Mouse (Mus musculus) midbrain, postnatal 0 days (tissue): ENCODE data around the gene Tnc. TPM values are rescaled to one million over a fixed set of nuclear protein-coding genes. Genes with fewer than 3 reads are reported as not detected.

Experiments used
- ATAC-seq: fragments of 200-750 bp; cut with Nextera tagmentation; 2 replicates; pipeline ENCODE4 v1.8.0; 2017; ENCODE audit warnings: moderate number of reproducible peaks, mild to moderate bottlenecking, moderate TSS enrichment, moderate library complexity; ENCODE audit not compliant: low FRiP score
- DNase-seq: peaks from one replicate; pipeline ENCODE4 v3.0.0-alpha.2; 2015; ENCODE audit warnings: low spot score
- H3K27ac ChIP-seq: fragments of 300-500 bp; sonication (generic); 2 replicates; pipeline ENCODE4 v1.5.1; 2014; ENCODE audit warnings: low read depth, mild to moderate bottlenecking, low read length, mixed read lengths
- H3K27me3 ChIP-seq: fragments of 300-500 bp; sonication (generic); 2 replicates; pipeline ENCODE4 v1.6.1; 2014; ENCODE audit warnings: low read length, control low read depth, mixed read lengths; ENCODE audit not compliant: insufficient read depth
- H3K36me3 ChIP-seq: fragments of 300-500 bp; sonication (generic); 2 replicates; pipeline ENCODE4 v1.6.1; 2014; ENCODE audit warnings: low read length, control low read depth, mixed read lengths; ENCODE audit not compliant: insufficient read depth
- H3K4me1 ChIP-seq: fragments of 300-500 bp; sonication (generic); 2 replicates; pipeline ENCODE4 v1.6.1; 2014; ENCODE audit warnings: mild to moderate bottlenecking, control low read depth, antibody characterized with exemption, low read length, mixed read lengths; ENCODE audit not compliant: insufficient read depth
- H3K4me2 ChIP-seq: fragments of 300-500 bp; sonication (generic); 2 replicates; pipeline ENCODE4 v1.6.1; 2014; ENCODE audit warnings: low read depth, mild to moderate bottlenecking, low read length, mixed read lengths; ENCODE audit not compliant: poor library complexity, severe bottlenecking
- H3K4me3 ChIP-seq: fragments of 300-500 bp; sonication (generic); 2 replicates; pipeline ENCODE4 v1.5.1; 2014; ENCODE audit warnings: low read depth, mild to moderate bottlenecking, low read length, moderate library complexity
- H3K9ac ChIP-seq: fragments of 300-500 bp; sonication (generic); replicated peaks from 2 replicates; pipeline ENCODE4 v1.6.1; 2014; ENCODE audit warnings: mild to moderate bottlenecking, low read length, moderate library complexity, mixed read lengths; ENCODE audit not compliant: poor library complexity, severe bottlenecking
- H3K9me3 ChIP-seq: fragments of 300-500 bp; sonication (generic); 2 replicates; pipeline ENCODE4 v1.6.1; 2016; ENCODE audit warnings: low read length, control low read depth
- CTCF ChIP-seq: IDR thresholded peaks from 2 replicates; pipeline ENCODE4 v1.5.1; 2016; ENCODE audit warnings: antibody characterized with exemption, mild to moderate bottlenecking
- WGBS: fragments of 180-500 bp; shearing (Covaris S2); extraction: QIAGEN DNeasy Blood & Tissue Kit; methylation state at CpG from one replicate; pipeline ENCODE4 v1.1.7; 2014; 5-methylcytosine and 5-hydroxymethylcytosine counted together
- polyA plus RNA-seq: library from polyadenylated mRNA; unstranded; fragments of >200 nt; fragmentation: Nextera tagmentation; extraction: Ambion mirVana; gene quantifications from 2 replicates; pipeline ENCODE4 v1.2.1, GENCODE M21; 2015
- total RNA-seq: library from RNA; depleted of rRNA; stranded (reverse); fragments of >200 nt; gene quantifications from 2 replicates; pipeline ENCODE4 v1.2.3, GENCODE M21; 2014; rRNA removed

Gene Tnc
- total and polyA plus RNA-seq, 2 experiments from 2014 or later, result 38.2 to 167 TPM

DNA sequence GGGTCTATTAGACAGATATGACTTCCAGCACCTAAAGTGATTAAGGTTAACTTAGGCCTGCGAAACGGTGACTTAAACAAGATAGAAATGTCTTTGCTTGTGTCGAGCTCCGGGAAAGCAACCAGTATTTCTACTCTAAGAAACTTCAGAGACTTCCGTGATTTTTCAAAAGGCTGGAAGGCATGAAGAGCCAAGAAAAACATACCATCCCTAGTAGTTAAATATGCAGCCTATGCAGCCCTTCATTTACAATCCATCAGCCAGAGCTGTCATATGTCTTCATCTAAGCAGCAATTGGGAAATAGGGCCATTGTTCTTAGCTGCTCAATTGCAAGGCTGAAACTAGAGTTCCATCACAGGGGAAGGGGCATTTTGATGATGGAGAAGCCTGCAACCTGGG, 129.6 kb downstream of the Tnc start:
- no peak for DNase-seq

DNA sequence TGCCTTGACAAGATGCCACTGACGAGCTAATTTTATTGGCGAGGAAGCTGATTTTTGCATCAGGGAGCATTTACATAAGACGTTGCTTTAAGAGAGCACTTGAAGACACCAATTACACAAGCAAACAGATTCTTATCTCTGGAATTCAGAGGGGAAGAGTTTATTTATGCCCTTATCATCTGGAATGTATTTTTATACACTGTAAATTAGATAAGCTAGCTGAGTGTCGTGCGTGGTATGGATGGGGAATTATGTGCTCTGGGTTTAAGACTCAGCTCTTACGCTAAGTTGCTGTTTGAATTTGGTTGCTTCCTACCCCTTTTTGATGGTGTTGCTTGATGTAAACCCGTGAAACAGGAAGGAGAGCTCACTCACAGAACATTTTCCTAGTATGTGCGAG, 130.1 kb downstream of the Tnc start:
- 0 out of 2 replicates have a peak, but pooled peaks cover 4% of the 10 kb centered on the region for H3K4me1 ChIP-seq
- H3K9me3 ChIP-seq, result no peaks in the 10 kb centered on the region
- H3K9ac ChIP-seq, result no peak overlapping the region
- no peak overlapping the region for H3K4me3 ChIP-seq
- WGBS, result 71% methylated on average over 8 of the region's 8 CpGs
- DNase-seq, result no peak
- no peak for TF ChIP-seq CTCF
- no peaks in the 10 kb centered on the region for H3K36me3 ChIP-seq
- no peaks in the 10 kb centered on the region for H3K27me3 ChIP-seq
- H3K4me2 ChIP-seq, result no peak overlapping the region
- no peak overlapping the region for H3K27ac ChIP-seq
- no peak for ATAC-seq

More for the DNA sequence above, 129.6 kb downstream of the Tnc start:
- Histone ChIP-seq H3K9me3 (no peaks in the 10 kb centered on the region), H3K9ac (no peak overlapping the region), H3K4me3 (no peak overlapping the region), H3K27ac (no peak overlapping the region), H3K27me3 (no peaks in the 10 kb centered on the region), H3K36me3 (no peaks in the 10 kb centered on the region), H3K4me1 (0 out of 2 replicates have a peak, but pooled peaks cover 4% of the 10 kb centered on the region), H3K4me2 (no peak overlapping the region)
- no peak for ATAC-seq
- WGBS, result 77% methylated on average over 5 of the region's 5 CpGs
- TF ChIP-seq CTCF, result no peak

DNA sequence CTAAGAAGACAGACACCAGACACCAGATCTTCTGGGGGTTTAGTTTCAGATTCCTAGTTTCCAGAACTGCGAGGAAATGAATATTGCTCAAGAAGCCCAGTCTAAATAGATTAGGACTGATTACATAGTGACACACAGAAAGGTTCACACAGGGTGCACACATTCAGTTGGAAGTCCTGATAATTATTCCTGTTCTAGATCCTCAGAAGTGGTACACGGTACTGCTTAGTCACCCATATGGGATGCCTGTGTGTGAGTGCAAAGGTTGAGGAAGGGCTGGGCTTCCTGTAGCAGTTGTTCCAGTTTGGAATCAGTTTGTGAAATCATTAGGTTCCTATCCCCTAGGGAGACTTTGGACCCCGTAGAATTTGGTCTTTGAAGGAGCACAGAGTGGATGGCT, 130.5 kb downstream of the Tnc start:
- TF ChIP-seq CTCF, result no peak
- H3K27ac ChIP-seq, result no peak overlapping the region
- H3K9ac ChIP-seq, result no peak overlapping the region
- no peaks in the 10 kb centered on the region for H3K36me3 ChIP-seq
- H3K27me3 ChIP-seq, result no peaks in the 10 kb centered on the region
- H3K4me2 ChIP-seq, result no peak overlapping the region
- DNase-seq, result no peak
- H3K4me1 ChIP-seq, result 0 out of 2 replicates have a peak, but pooled peaks cover 4% of the 10 kb centered on the region
- no peak overlapping the region for H3K4me3 ChIP-seq
- no peaks in the 10 kb centered on the region for H3K9me3 ChIP-seq
- WGBS, result 79% methylated on average over 3 of the region's 3 CpGs
- ATAC-seq, result no peak

Other genes with a start within 250 kb of the Tnc start
- not detected in 2 replicates for gene Tnfsf8, start 185.7 kb downstream of the Tnc start, total RNA-seq
- gene Tnfsf8, start 185.7 kb downstream of the Tnc start, polyA plus RNA-seq, result not detected in 2 replicates